Mouse (Mus musculus): ENCODE data around the gene Cnnm3. TPM values are rescaled to one million over a fixed set of nuclear protein-coding genes. Genes with fewer than 3 reads are reported as not detected.

The Cnnm3 gene
- polyA plus RNA-seq, 1 experiment from 2014 or later, result 1.1 TPM

DNA sequence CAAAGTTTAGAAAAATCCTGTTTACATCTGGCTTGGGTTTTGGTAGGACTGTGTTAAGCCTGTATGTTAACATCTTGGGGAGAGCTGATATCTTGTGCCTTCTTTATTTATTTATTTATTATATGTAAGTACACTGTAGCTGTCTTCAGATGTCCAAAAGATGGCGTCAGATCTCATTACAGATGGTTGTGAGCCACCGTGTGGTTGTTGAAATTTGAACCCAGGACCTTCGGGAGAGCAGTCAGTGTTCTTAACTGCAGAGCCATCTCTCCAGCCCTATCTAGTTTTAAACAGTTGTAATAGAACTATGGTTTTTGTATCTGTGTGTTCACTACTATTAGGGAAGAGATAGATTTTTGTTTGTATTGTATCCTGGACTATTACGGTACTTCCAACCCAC, 17.6 kb downstream of the Cnnm3 start:
- Histone ChIP-seq H3K9me3 (replicated peaks; ENCODE audit: control insufficient read depth, low read length) (no peaks in the 10 kb centered on the region), H3K4me1 (ENCODE audit: control insufficient read depth, low read depth, low read length) (peaks cover 2% of the 10 kb centered on the region), H3K4me2 (ENCODE audit: low read depth, low read length) (no peak overlapping the region), H3K4me3 (ENCODE audit: low read depth, low read length) (no peak overlapping the region), H3K9ac (ENCODE audit: low read depth, low read length) (no peak overlapping the region), H3K27me3 (ENCODE audit: control insufficient read depth, insufficient read depth, low read depth, low read length) (no peaks in the 10 kb centered on the region), H3K36me3 (ENCODE audit: control insufficient read depth, insufficient read depth) (peaks cover 9% of the 10 kb centered on the region), H3K27ac (ENCODE audit: low read length) (no peak overlapping the region)
- 76% methylated on average over 4 of the region's 4 CpGs for WGBS (ENCODE audit: insufficient replicate concordance)
- ATAC-seq (ENCODE audit: low read depth), result no peak

DNA sequence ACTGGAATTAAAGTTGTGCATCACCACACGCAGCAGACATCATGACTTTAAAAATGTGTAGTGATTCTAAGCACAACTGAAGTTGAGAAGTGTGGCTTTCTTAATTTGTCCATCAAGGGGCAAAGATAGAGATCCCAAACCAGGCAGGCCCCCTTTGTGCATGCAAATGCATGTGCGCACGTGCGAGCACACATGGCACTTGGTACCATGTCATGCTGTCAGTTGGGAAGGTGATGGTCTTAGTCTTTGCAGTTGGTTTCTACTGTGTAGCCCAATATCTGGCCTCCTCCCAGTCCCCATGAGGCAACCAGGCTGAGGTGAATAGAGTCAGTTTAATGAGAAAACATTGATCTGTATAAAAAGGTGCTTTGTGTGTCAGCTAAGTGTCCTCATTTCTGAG, 18.2 kb downstream of the Cnnm3 start:
- Histone ChIP-seq H3K9ac (ENCODE audit: low read depth, low read length) (no peak overlapping the region), H3K9me3 (replicated peaks; ENCODE audit: control insufficient read depth, low read length) (no peaks in the 10 kb centered on the region), H3K36me3 (ENCODE audit: control insufficient read depth, insufficient read depth) (peaks cover 6% of the 10 kb centered on the region), H3K4me2 (ENCODE audit: low read depth, low read length) (no peak overlapping the region), H3K27ac (ENCODE audit: low read length) (no peak overlapping the region), H3K4me1 (ENCODE audit: control insufficient read depth, low read depth, low read length) (peaks cover 2% of the 10 kb centered on the region), H3K27me3 (ENCODE audit: control insufficient read depth, insufficient read depth, low read depth, low read length) (no peaks in the 10 kb centered on the region), H3K4me3 (ENCODE audit: low read depth, low read length) (no peak overlapping the region)
- 87% methylated on average over 4 of the region's 4 CpGs for WGBS (ENCODE audit: insufficient replicate concordance)
- no peak for ATAC-seq (ENCODE audit: low read depth)

DNA sequence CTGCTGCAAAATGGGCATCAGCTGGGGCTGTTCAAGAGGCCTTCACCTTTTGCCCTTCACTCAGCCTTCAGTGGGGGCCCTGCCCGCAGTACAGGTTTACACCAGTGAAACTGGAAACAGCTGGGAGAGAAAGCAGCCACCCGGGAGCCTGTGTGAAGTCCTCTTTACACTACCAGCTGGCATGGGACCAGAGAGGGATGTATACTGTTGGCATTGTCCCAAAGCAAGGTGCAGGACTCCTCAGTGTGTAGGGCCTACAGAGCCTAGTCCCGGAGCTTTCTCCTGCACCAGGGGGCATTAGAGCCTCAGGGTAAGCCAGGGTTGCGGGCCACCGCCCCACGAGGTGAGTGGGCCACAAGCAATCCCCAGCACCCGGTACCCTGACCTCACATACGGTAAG, 18.8 kb downstream of the Cnnm3 start:
- no peak for ATAC-seq (ENCODE audit: low read depth)

DNA sequence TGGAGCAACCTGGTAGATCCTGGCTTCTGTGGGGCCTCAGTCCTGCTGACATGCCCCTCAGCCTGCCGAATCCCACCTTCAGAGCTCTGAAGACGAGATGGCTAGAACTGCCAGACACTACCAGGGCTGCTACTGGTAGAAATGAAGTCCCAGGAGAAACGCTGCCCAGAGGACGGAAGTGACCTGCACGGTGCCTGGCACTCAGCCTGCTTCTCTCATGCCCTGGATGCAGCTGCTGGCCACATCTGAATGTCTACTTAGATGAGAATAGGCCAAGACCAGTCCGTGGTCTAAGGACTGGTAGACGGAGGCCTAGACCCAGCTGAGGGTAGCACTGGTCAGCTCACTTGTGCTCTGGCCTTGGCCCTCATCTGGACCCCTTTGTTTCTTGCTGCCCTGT, 19.3 kb downstream of the Cnnm3 start:
- H3K36me3 ChIP-seq (ENCODE audit: control insufficient read depth, insufficient read depth), result no peaks in the 10 kb centered on the region
- no peaks in the 10 kb centered on the region for H3K27me3 ChIP-seq (ENCODE audit: control insufficient read depth, insufficient read depth, low read depth, low read length)
- no peak overlapping the region for H3K9ac ChIP-seq (ENCODE audit: low read depth, low read length)
- H3K27ac ChIP-seq (ENCODE audit: low read length), result no peak overlapping the region
- WGBS (ENCODE audit: insufficient replicate concordance), result 79% methylated on average over 7 of the region's 7 CpGs
- no peak for ATAC-seq (ENCODE audit: low read depth)
- H3K4me3 ChIP-seq (ENCODE audit: low read depth, low read length), result no peak overlapping the region
- no peaks in the 10 kb centered on the region for H3K9me3 ChIP-seq (replicated peaks; ENCODE audit: control insufficient read depth, low read length)
- peaks cover 2% of the 10 kb centered on the region for H3K4me1 ChIP-seq (ENCODE audit: control insufficient read depth, low read depth, low read length)
- no peak overlapping the region for H3K4me2 ChIP-seq (ENCODE audit: low read depth, low read length)

More for the DNA sequence above, 18.8 kb downstream of the Cnnm3 start:
- Histone ChIP-seq H3K4me1 (ENCODE audit: control insufficient read depth, low read depth, low read length) (peaks cover 2% of the 10 kb centered on the region), H3K4me2 (ENCODE audit: low read depth, low read length) (no peak overlapping the region), H3K27ac (ENCODE audit: low read length) (no peak overlapping the region), H3K9me3 (replicated peaks; ENCODE audit: control insufficient read depth, low read length) (no peaks in the 10 kb centered on the region), H3K4me3 (ENCODE audit: low read depth, low read length) (no peak overlapping the region), H3K27me3 (ENCODE audit: control insufficient read depth, insufficient read depth, low read depth, low read length) (no peaks in the 10 kb centered on the region), H3K9ac (ENCODE audit: low read depth, low read length) (no peak overlapping the region), H3K36me3 (ENCODE audit: control insufficient read depth, insufficient read depth) (peaks cover under 1% of the 10 kb centered on the region; the same call in 1 of the 2 replicates)
- WGBS (ENCODE audit: insufficient replicate concordance), result 70% methylated on average over 8 of the region's 8 CpGs

DNA sequence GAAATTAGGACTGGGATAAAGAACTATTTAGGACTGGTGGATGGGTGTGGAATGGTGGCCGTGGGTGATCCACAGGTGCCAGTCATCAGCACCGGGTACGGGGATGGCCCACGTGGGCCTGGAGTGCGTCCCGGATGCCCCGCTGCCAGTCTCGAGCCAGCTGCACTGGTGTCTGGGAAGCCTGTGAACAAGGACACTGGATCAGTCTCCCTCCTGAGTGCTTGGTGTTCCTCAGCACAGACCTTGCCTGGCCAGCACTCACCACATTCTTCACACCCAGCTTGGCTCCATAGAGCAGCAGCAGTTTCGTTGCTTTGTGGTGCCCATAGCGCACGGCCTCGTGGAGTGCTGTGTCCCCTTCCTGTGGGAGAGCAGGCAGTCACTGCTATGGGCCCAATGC, 19.8 kb downstream of the Cnnm3 start:
- Histone ChIP-seq H3K4me3 (ENCODE audit: low read depth, low read length) (no peak overlapping the region), H3K27ac (ENCODE audit: low read length) (no peak overlapping the region), H3K4me1 (ENCODE audit: control insufficient read depth, low read depth, low read length) (peaks cover 2% of the 10 kb centered on the region), H3K27me3 (ENCODE audit: control insufficient read depth, insufficient read depth, low read depth, low read length) (no peaks in the 10 kb centered on the region), H3K36me3 (ENCODE audit: control insufficient read depth, insufficient read depth) (no peaks in the 10 kb centered on the region), H3K9me3 (replicated peaks; ENCODE audit: control insufficient read depth, low read length) (no peaks in the 10 kb centered on the region), H3K9ac (ENCODE audit: low read depth, low read length) (no peak overlapping the region), H3K4me2 (ENCODE audit: low read depth, low read length) (no peak overlapping the region)
- WGBS (ENCODE audit: insufficient replicate concordance), result 91% methylated on average over 12 of the region's 12 CpGs
- no peak for ATAC-seq (ENCODE audit: low read depth)

DNA sequence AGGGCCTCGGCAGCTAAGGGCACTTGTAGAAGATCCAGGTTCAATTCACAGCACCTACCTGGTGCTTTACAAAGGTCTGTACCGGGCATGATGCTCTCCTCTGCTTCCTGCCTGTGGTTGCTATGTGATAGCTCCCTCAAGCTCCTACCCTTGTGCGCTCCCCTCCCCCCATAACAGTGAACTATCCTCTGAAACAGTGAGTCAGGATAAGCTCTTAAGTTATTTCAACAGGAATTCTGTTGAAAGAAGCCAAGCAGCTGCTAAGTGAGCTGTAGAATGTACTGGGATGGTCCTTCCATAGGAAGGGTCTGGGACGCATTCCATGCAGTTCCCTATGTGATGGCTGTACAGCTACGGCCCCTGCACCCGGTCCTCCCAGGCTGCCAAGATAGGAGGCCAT, 21.9 kb downstream of the Cnnm3 start:
- no peaks in the 10 kb centered on the region; the same call in none of the 2 replicates for H3K4me1 ChIP-seq (ENCODE audit: control insufficient read depth, low read depth, low read length)
- 77% methylated on average over 6 of the region's 6 CpGs for WGBS (ENCODE audit: insufficient replicate concordance)
- H3K9me3 ChIP-seq (replicated peaks; ENCODE audit: control insufficient read depth, low read length), result no peaks in the 10 kb centered on the region
- no peaks in the 10 kb centered on the region for H3K27me3 ChIP-seq (ENCODE audit: control insufficient read depth, insufficient read depth, low read depth, low read length)
- no peaks in the 10 kb centered on the region for H3K36me3 ChIP-seq (ENCODE audit: control insufficient read depth, insufficient read depth)
- ATAC-seq (ENCODE audit: low read depth), result no peak
- no peak overlapping the region for H3K4me2 ChIP-seq (ENCODE audit: low read depth, low read length)
- no peak overlapping the region for H3K9ac ChIP-seq (ENCODE audit: low read depth, low read length)
- H3K4me3 ChIP-seq (ENCODE audit: low read depth, low read length), result no peak overlapping the region
- H3K27ac ChIP-seq (ENCODE audit: low read length), result no peak overlapping the region

DNA sequence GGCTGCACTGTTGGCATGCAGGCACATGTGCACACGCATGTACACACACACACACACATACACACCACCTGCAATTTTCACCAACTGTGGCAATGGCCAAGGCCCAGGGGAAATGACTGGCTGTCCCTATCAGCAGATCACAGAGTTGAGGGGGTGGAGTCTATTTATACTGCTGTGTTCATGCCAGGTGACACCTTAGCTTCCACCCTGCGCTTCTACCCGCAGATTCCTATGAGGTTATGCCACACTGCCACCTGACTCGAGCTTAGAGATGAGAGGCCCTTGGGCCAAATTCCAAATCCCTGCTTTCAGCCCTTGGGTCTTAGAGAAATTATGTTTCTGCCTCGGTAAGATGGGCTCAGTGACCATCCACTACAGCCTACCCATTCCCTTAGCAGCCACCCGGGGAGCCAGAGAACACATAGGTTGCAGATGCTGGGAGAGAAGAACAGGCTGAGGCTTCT, 23.0 kb downstream of the Cnnm3 start:
- no peaks in the 10 kb centered on the region for H3K9me3 ChIP-seq (replicated peaks; ENCODE audit: control insufficient read depth, low read length)
- no peak overlapping the region for H3K4me2 ChIP-seq (ENCODE audit: low read depth, low read length)
- no peak for ATAC-seq (ENCODE audit: low read depth)
- no peak overlapping the region for H3K9ac ChIP-seq (ENCODE audit: low read depth, low read length)
- no peak overlapping the region for H3K4me3 ChIP-seq (ENCODE audit: low read depth, low read length)
- H3K4me1 ChIP-seq (ENCODE audit: control insufficient read depth, low read depth, low read length), result no peaks in the 10 kb centered on the region; the same call in 1 of the 2 replicates
- H3K36me3 ChIP-seq (ENCODE audit: control insufficient read depth, insufficient read depth), result no peaks in the 10 kb centered on the region
- H3K27ac ChIP-seq (ENCODE audit: low read length), result no peak overlapping the region
- 53% methylated on average over 6 of the region's 6 CpGs for WGBS (ENCODE audit: insufficient replicate concordance)
- no peaks in the 10 kb centered on the region for H3K27me3 ChIP-seq (ENCODE audit: control insufficient read depth, insufficient read depth, low read depth, low read length)

DNA sequence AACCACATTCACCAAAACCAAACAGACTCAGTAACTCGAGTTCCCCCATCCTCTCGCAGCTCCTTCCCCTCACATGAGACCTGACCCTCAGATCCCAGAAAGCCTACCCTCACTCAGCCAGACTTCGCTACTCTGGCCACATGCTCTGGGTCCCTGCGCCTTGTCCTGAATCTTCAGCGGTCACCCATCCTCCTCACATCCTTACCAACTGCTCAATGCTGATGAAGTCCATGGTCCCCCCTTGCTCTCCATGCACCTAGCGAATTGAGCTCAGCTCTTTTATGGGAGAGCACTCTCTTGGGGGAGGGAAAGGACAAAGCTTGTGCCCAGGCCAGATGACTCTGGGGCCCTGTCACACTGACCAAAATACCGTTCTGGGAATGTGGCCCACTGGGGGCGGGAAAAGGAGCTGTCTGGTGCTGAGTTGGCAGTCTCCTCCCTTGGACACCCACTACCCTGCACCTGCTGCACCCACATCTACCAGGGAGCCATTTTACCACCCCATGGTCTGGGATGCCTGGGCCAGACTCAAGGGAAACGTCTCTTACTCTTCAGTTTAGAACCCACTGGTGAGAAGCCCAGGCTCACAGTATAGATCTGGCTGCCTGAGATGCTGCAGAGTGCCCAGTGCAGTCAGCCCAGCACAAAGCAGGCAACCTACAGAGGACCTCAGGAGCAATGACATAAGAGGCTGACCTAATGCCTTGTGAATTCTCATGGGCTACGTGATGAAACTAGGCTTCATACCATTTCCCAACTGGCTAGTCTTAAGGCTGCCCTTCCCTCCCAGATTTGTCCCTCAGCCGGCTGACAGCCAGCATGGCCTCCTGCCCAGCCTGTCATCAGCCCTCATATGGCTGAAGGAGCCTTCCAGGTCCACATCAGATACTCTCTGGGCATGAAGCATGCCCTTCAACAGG, 24.1 kb downstream of the Cnnm3 start:
- no peak for ATAC-seq (ENCODE audit: low read depth)

DNA sequence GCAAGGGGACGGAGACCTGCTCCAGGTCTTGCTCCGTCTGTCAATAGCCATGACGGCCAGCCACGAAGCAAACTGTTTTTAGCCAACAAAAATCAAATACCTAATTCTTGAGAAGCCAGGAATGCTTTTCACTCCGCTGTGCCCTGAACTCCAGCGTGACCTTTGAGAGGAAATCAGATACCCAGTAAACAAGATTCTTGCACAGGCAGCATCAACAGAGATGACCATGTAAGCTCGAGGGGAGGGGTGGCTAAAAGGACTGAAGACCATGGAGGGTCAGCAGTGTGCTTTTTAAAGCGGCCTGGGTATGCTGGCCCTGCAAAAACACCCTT, 24.7 kb downstream of the Cnnm3 start:
- no peak overlapping the region for H3K27ac ChIP-seq (ENCODE audit: low read length)
- ATAC-seq (ENCODE audit: low read depth), result no peak
- H3K9ac ChIP-seq (ENCODE audit: low read depth, low read length), result no peak overlapping the region
- no peaks in the 10 kb centered on the region for H3K9me3 ChIP-seq (replicated peaks; ENCODE audit: control insufficient read depth, low read length)
- no peaks in the 10 kb centered on the region; the same call in 1 of the 2 replicates for H3K4me1 ChIP-seq (ENCODE audit: control insufficient read depth, low read depth, low read length)
- H3K4me3 ChIP-seq (ENCODE audit: low read depth, low read length), result no peak overlapping the region
- H3K4me2 ChIP-seq (ENCODE audit: low read depth, low read length), result no peak overlapping the region
- H3K36me3 ChIP-seq (ENCODE audit: control insufficient read depth, insufficient read depth), result 0 out of 2 replicates have a peak, but pooled peaks cover 1% of the 10 kb centered on the region
- no peaks in the 10 kb centered on the region for H3K27me3 ChIP-seq (ENCODE audit: control insufficient read depth, insufficient read depth, low read depth, low read length)
- WGBS (ENCODE audit: insufficient replicate concordance), result 69% methylated on average over 8 of the region's 8 CpGs

More for the DNA sequence above, 24.1 kb downstream of the Cnnm3 start:
- no peaks in the 10 kb centered on the region; the same call in 1 of the 2 replicates for H3K4me1 ChIP-seq (ENCODE audit: control insufficient read depth, low read depth, low read length)
- 76% methylated on average over 11 of the region's 11 CpGs for WGBS (ENCODE audit: insufficient replicate concordance)
- H3K4me3 ChIP-seq (ENCODE audit: low read depth, low read length), result no peak overlapping the region
- no peak overlapping the region for H3K9ac ChIP-seq (ENCODE audit: low read depth, low read length)
- no peaks in the 10 kb centered on the region for H3K9me3 ChIP-seq (replicated peaks; ENCODE audit: control insufficient read depth, low read length)
- H3K4me2 ChIP-seq (ENCODE audit: low read depth, low read length), result no peak overlapping the region
- H3K36me3 ChIP-seq (ENCODE audit: control insufficient read depth, insufficient read depth), result no peaks in the 10 kb centered on the region
- no peak overlapping the region for H3K27ac ChIP-seq (ENCODE audit: low read length)
- H3K27me3 ChIP-seq (ENCODE audit: control insufficient read depth, insufficient read depth, low read depth, low read length), result no peaks in the 10 kb centered on the region
